Mouse (Mus musculus): Measurements from ENCODE around the gene Slc38a10. TPM values are rescaled to one million over a fixed set of nuclear protein-coding genes. Genes with fewer than 3 reads are reported as not detected.
A peak's percentile ranks its signal among the peaks of the same experiment; 100 is the strongest.

Slc38a10 gene
- total and polyA plus RNA-seq, 3 experiments: 78.2 to 80.7 TPM; not detected in 1

GRCm38 (mm10) chr11:120160478-120160877 lies 9.3 kb upstream of the Slc38a10 start:
- H3K4me1 ChIP-seq (ENCODE audit: control insufficient read depth in 1 of 2, insufficient read depth in 2 of 2, low read length in 2 of 2): peaks cover 2 to 12% of the 10 kb centered on the region in 2 experiments; a peak in 3 of 4 replicates
- H3K27ac ChIP-seq (ENCODE audit: control insufficient read depth, low read depth, low read length): no peak overlapping the region
- TF ChIP-seq ZC3H11A (IDR thresholded peaks at IDR 0.05; ENCODE audit: low read depth, low read length) (0 out of 2 replicates have a peak, but pooled peaks have one; percentile 12), POLR2A (IDR thresholded peaks at IDR 0.05; ENCODE audit: control insufficient read depth in 1 of 2, insufficient read depth in 1 of 2, low read depth in 1 of 2, low read length in 2 of 2, poor library complexity in 1 of 2) (no peak), TCF12 (IDR thresholded peaks at IDR 0.05; ENCODE audit: low read depth, low read length) (no peak), RAD21 (IDR thresholded peaks at IDR 0.05; ENCODE audit: low read depth, low read length) (peak; percentile 15), SMC3 (IDR thresholded peaks at IDR 0.05; ENCODE audit: low read depth, low read length) (peak; percentile 58), CTCF (IDR thresholded peaks at IDR 0.05 in 2 of 3, conservative IDR thresholded peaks at IDR 0.05 in 1 of 3; ENCODE audit: control insufficient read depth in 1 of 3, insufficient read depth in 1 of 3, low read depth in 2 of 3, low read length in 3 of 3, poor library complexity in 1 of 3, severe bottlenecking in 1 of 3) (peak; percentile 66 to 77 (median 66)), KAT2A (conservative IDR thresholded peaks at IDR 0.05; ENCODE audit: low read depth, low read length) (no peak), ZNF384 (IDR thresholded peaks at IDR 0.05; ENCODE audit: low read depth, low read length) (no peak)
- H3K27me3 ChIP-seq (ENCODE audit: control insufficient read depth in 1 of 2, insufficient read depth in 2 of 2, low read length in 2 of 2): peaks cover 2 to 4% of the 10 kb centered on the region in 2 experiments; a peak in 3 of 4 replicates
- no peaks in the 10 kb centered on the region for H3K79me2 ChIP-seq (ENCODE audit: control insufficient read depth, insufficient read depth, low read length, poor library complexity)
- H3K9me3 ChIP-seq (replicated peaks; ENCODE audit: insufficient read depth, low read length): no peaks in the 10 kb centered on the region
- DNase-seq (ENCODE audit: low read depth, low spot score): peak; percentile 49
- H3K9ac ChIP-seq (ENCODE audit: control insufficient read depth, low read depth, low read length, poor library complexity, severe bottlenecking): no peak overlapping the region
- H3K4me3 ChIP-seq (ENCODE audit: control insufficient read depth in 1 of 2, insufficient read depth in 1 of 2, low read depth in 2 of 2, low read length in 2 of 2): no peak overlapping the region
- peaks cover 0 to 8% of the 10 kb centered on the region in 2 experiments; a peak in 2 of 4 replicates for H3K36me3 ChIP-seq (ENCODE audit: control insufficient read depth in 1 of 2, insufficient read depth in 2 of 2, low read length in 2 of 2)

- Histone ChIP-seq H3K9ac (ENCODE audit: control insufficient read depth, low read depth, low read length, poor library complexity, severe bottlenecking) (no peak overlapping the region), H3K79me2 (ENCODE audit: control insufficient read depth, insufficient read depth, low read length, poor library complexity) (no peaks in the 10 kb centered on the region), H3K4me1 (ENCODE audit: control insufficient read depth in 1 of 2, insufficient read depth in 2 of 2, low read length in 2 of 2) (peaks cover 2 to 12% of the 10 kb centered on the region in 2 experiments; a peak in 3 of 4 replicates), H3K36me3 (ENCODE audit: control insufficient read depth in 1 of 2, insufficient read depth in 2 of 2, low read length in 2 of 2) (peaks cover 0 to 8% of the 10 kb centered on the region in 2 experiments; a peak in 2 of 4 replicates), H3K9me3 (replicated peaks; ENCODE audit: insufficient read depth, low read length) (no peaks in the 10 kb centered on the region), H3K4me3 (ENCODE audit: control insufficient read depth in 1 of 2, insufficient read depth in 1 of 2, low read depth in 2 of 2, low read length in 2 of 2) (no peak overlapping the region), H3K27me3 (ENCODE audit: control insufficient read depth in 1 of 2, insufficient read depth in 2 of 2, low read length in 2 of 2) (peaks cover 0 to under 1% of the 10 kb centered on the region in 2 experiments; a peak in 1 of 4 replicates), H3K27ac (ENCODE audit: control insufficient read depth, low read depth, low read length) (no peak overlapping the region)
- no peak for DNase-seq (ENCODE audit: low read depth, low spot score)
- TF ChIP-seq SMC3 (IDR thresholded peaks at IDR 0.05; ENCODE audit: low read depth, low read length) (no peak), CHD2 (IDR thresholded peaks at IDR 0.05; ENCODE audit: low read length) (no peak), ZNF384 (IDR thresholded peaks at IDR 0.05; ENCODE audit: low read depth, low read length) (no peak), USF1 (IDR thresholded peaks at IDR 0.05; ENCODE audit: low read depth, low read length) (no peak), ZC3H11A (IDR thresholded peaks at IDR 0.05; ENCODE audit: low read depth, low read length) (no peak), SIN3A (IDR thresholded peaks at IDR 0.05; ENCODE audit: low read length) (no peak), MEF2A (IDR thresholded peaks at IDR 0.05; ENCODE audit: extremely low read depth, insufficient replicate concordance, low read depth, low read length, poor library complexity, severe bottlenecking) (no peak), RAD21 (IDR thresholded peaks at IDR 0.05; ENCODE audit: low read depth, low read length) (no peak), MAZ (IDR thresholded peaks at IDR 0.05; ENCODE audit: low read depth, low read length) (no peak)
Observed at GRCm38 (mm10) chr11:120159653-120160052, 8.5 kb upstream of the Slc38a10 start.

- Histone ChIP-seq H3K4me3 (ENCODE audit: control insufficient read depth in 1 of 2, insufficient read depth in 1 of 2, low read depth in 2 of 2, low read length in 2 of 2) (peak overlapping the region; percentile 28 to 55), H3K27ac (ENCODE audit: control insufficient read depth, low read depth, low read length) (peak overlapping the region; percentile 48), H3K9me3 (replicated peaks; ENCODE audit: insufficient read depth, low read length) (no peaks in the 10 kb centered on the region), H3K27me3 (ENCODE audit: control insufficient read depth in 1 of 2, insufficient read depth in 2 of 2, low read length in 2 of 2) (no peaks in the 10 kb centered on the region), H3K36me3 (ENCODE audit: control insufficient read depth in 1 of 2, insufficient read depth in 2 of 2, low read length in 2 of 2) (peaks cover 0 to 8% of the 10 kb centered on the region in 2 experiments; a peak in 2 of 4 replicates), H3K79me2 (ENCODE audit: control insufficient read depth, insufficient read depth, low read length, poor library complexity) (no peaks in the 10 kb centered on the region), H3K4me1 (ENCODE audit: control insufficient read depth in 1 of 2, insufficient read depth in 2 of 2, low read length in 2 of 2) (peaks cover 2 to 12% of the 10 kb centered on the region in 2 experiments; a peak in 3 of 4 replicates), H3K9ac (ENCODE audit: control insufficient read depth, low read depth, low read length, poor library complexity, severe bottlenecking) (peak overlapping the region; percentile 24)
- DNase-seq (ENCODE audit: low read depth, low spot score): peak; percentile 91
- TF ChIP-seq GATA1 (IDR thresholded peaks at IDR 0.05; ENCODE audit: low read depth, low read length): peak; percentile 84
- TF ChIP-seq ZMIZ1 (IDR thresholded peaks at IDR 0.05; ENCODE audit: low read depth, low read length): peak; percentile 54; the same call in 1 of the 2 replicates
- TF ChIP-seq USF1 (IDR thresholded peaks at IDR 0.05; ENCODE audit: low read depth, low read length): no peak
- no peak for TF ChIP-seq USF2 (IDR thresholded peaks at IDR 0.05; ENCODE audit: borderline replicate concordance in 1 of 2, insufficient read depth in 1 of 2, low read depth in 1 of 2, low read length in 2 of 2)
- TF ChIP-seq MYB (IDR thresholded peaks at IDR 0.05; ENCODE audit: low read depth, low read length): peak; percentile 68
- TF ChIP-seq E2F4 (IDR thresholded peaks at IDR 0.05; ENCODE audit: borderline replicate concordance, low read depth, low read length): no peak
- TF ChIP-seq EP300 (IDR thresholded peaks at IDR 0.05; ENCODE audit: low read depth in 1 of 2, low read length in 2 of 2): peak; percentile 66 to 79
- peak; percentile 29; the same call in 1 of the 2 replicates for TF ChIP-seq RCOR1 (IDR thresholded peaks at IDR 0.05; ENCODE audit: low read depth, low read length)
- no peak for TF ChIP-seq SMC3 (IDR thresholded peaks at IDR 0.05; ENCODE audit: low read depth, low read length)
- TF ChIP-seq MAZ (IDR thresholded peaks at IDR 0.05; ENCODE audit: low read depth, low read length): no peak
- TF ChIP-seq ZC3H11A (IDR thresholded peaks at IDR 0.05; ENCODE audit: low read depth, low read length): no peak
- TF ChIP-seq TAL1 (IDR thresholded peaks at IDR 0.05; ENCODE audit: low read length): no peak
- no peak for TF ChIP-seq MAFK (IDR thresholded peaks at IDR 0.05; ENCODE audit: borderline replicate concordance, low read depth, low read length)
- peak in 1 of 2 experiments; percentile 83; a peak in 3 of 4 replicates for TF ChIP-seq POLR2A (IDR thresholded peaks at IDR 0.05; ENCODE audit: control insufficient read depth in 1 of 2, insufficient read depth in 1 of 2, low read depth in 1 of 2, low read length in 2 of 2, poor library complexity in 1 of 2)
- TF ChIP-seq POLR2AphosphoS5 (IDR thresholded peaks at IDR 0.05; ENCODE audit: borderline replicate concordance, low read depth, low read length): no peak
Observed at GRCm38 (mm10) chr11:120158828-120159227, 7.7 kb upstream of the Slc38a10 start.

Measured in MEL (cell line).